Mouse (Mus musculus): ENCODE results near the gene Krt35. TPM values are rescaled to one million over a fixed set of nuclear protein-coding genes. Genes with fewer than 3 reads are reported as not detected.

Krt35 gene
- not detected in 2 replicates for polyA plus RNA-seq (2014; fragmentation: Nextera tagmentation; extraction: Ambion mirVana)

GRCm38 (mm10) chr11:100096141-100096540 lies at the start of gene Krt35:
TSS of gene Krt35 (minus strand) at chr11:100096241.
- DNase-seq (ENCODE audit: low spot score), result no peak
- no peak within 1 kb of the TSS for H3K9ac ChIP-seq (replicated peaks; ENCODE audit: low read length)
- WGBS, result 82% methylated on average over 9 of the region's 9 CpGs
- no peaks in the 10 kb centered on the region for H3K36me3 ChIP-seq (replicated peaks; ENCODE audit: control insufficient read depth, insufficient read depth, low read depth, low read length)
- no peaks in the 10 kb centered on the region for H3K27me3 ChIP-seq (ENCODE audit: control insufficient read depth, insufficient read depth, low read length)
- no peaks in the 10 kb centered on the region for H3K9me3 ChIP-seq (replicated peaks; ENCODE audit: control insufficient read depth, low read length)
- ATAC-seq (replicated peaks; ENCODE audit: insufficient number of reproducible peaks, low FRiP score, low TSS enrichment, low read depth), result no peak
- H3K4me2 ChIP-seq (ENCODE audit: low read depth, low read length), result no peak within 1 kb of the TSS
- no peak within 1 kb of the TSS for H3K27ac ChIP-seq (replicated peaks; ENCODE audit: low read depth, low read length)
- no peaks in the 10 kb centered on the region for H3K4me1 ChIP-seq (ENCODE audit: control insufficient read depth, insufficient read depth, low read length)
- no peak within 1 kb of the TSS for H3K4me3 ChIP-seq (ENCODE audit: low read depth, low read length)

- ATAC-seq (replicated peaks; ENCODE audit: insufficient number of reproducible peaks, low FRiP score, low TSS enrichment, low read depth) (no peak), DNase-seq (ENCODE audit: low spot score) (no peak)
- no peaks in the 10 kb centered on the region for H3K36me3 ChIP-seq (replicated peaks; ENCODE audit: control insufficient read depth, insufficient read depth, low read depth, low read length)
- peak overlapping the region; percentile 37 for H3K4me2 ChIP-seq (ENCODE audit: low read depth, low read length)
- no peaks in the 10 kb centered on the region; the same call in 1 of the 2 replicates for H3K4me1 ChIP-seq (ENCODE audit: control insufficient read depth, insufficient read depth, low read length)
- peaks cover 10% of the 10 kb centered on the region for H3K27me3 ChIP-seq (ENCODE audit: control insufficient read depth, insufficient read depth, low read length)
- no peaks in the 10 kb centered on the region for H3K9me3 ChIP-seq (replicated peaks; ENCODE audit: control insufficient read depth, low read length)
- peak overlapping the region; percentile 21 for H3K4me3 ChIP-seq (ENCODE audit: low read depth, low read length)
- H3K9ac ChIP-seq (replicated peaks; ENCODE audit: low read length), result no peak overlapping the region
- no peak overlapping the region for H3K27ac ChIP-seq (replicated peaks; ENCODE audit: low read depth, low read length)
- under 1% methylated on average over 20 of the region's 20 CpGs for WGBS
Observed at GRCm38 (mm10) chr11:100145104-100145503, 49.1 kb upstream of the Krt35 start.

GRCm38 (mm10) chr11:100140966-100141365 lies 44.9 kb upstream of the Krt35 start:
- peaks cover 10% of the 10 kb centered on the region for H3K27me3 ChIP-seq (ENCODE audit: control insufficient read depth, insufficient read depth, low read length)
- WGBS, result 89% methylated on average over 21 of the region's 21 CpGs
- no peaks in the 10 kb centered on the region for H3K36me3 ChIP-seq (replicated peaks; ENCODE audit: control insufficient read depth, insufficient read depth, low read depth, low read length)
- H3K27ac ChIP-seq (replicated peaks; ENCODE audit: low read depth, low read length), result no peak overlapping the region
- DNase-seq (ENCODE audit: low spot score), result no peak
- H3K9me3 ChIP-seq (replicated peaks; ENCODE audit: control insufficient read depth, low read length), result no peaks in the 10 kb centered on the region
- H3K4me2 ChIP-seq (ENCODE audit: low read depth, low read length), result no peak overlapping the region
- H3K4me3 ChIP-seq (ENCODE audit: low read depth, low read length), result no peak overlapping the region
- no peak for ATAC-seq (replicated peaks; ENCODE audit: insufficient number of reproducible peaks, low FRiP score, low TSS enrichment, low read depth)
- no peaks in the 10 kb centered on the region; the same call in 1 of the 2 replicates for H3K4me1 ChIP-seq (ENCODE audit: control insufficient read depth, insufficient read depth, low read length)
- no peak overlapping the region for H3K9ac ChIP-seq (replicated peaks; ENCODE audit: low read length)

GRCm38 (mm10) chr11:100139391-100139790 lies 43.4 kb upstream of the Krt35 start:
- H3K9me3 ChIP-seq (replicated peaks; ENCODE audit: control insufficient read depth, low read length), result no peaks in the 10 kb centered on the region
- DNase-seq (ENCODE audit: low spot score) (no peak), ATAC-seq (replicated peaks; ENCODE audit: insufficient number of reproducible peaks, low FRiP score, low TSS enrichment, low read depth) (no peak)
- no peak overlapping the region for H3K4me2 ChIP-seq (ENCODE audit: low read depth, low read length)
- no peak overlapping the region for H3K4me3 ChIP-seq (ENCODE audit: low read depth, low read length)
- H3K36me3 ChIP-seq (replicated peaks; ENCODE audit: control insufficient read depth, insufficient read depth, low read depth, low read length), result no peaks in the 10 kb centered on the region
- no peaks in the 10 kb centered on the region; the same call in 1 of the 2 replicates for H3K4me1 ChIP-seq (ENCODE audit: control insufficient read depth, insufficient read depth, low read length)
- 66% methylated on average over 2 of the region's 2 CpGs for WGBS
- no peak overlapping the region for H3K27ac ChIP-seq (replicated peaks; ENCODE audit: low read depth, low read length)
- H3K27me3 ChIP-seq (ENCODE audit: control insufficient read depth, insufficient read depth, low read length), result no peaks in the 10 kb centered on the region
- H3K9ac ChIP-seq (replicated peaks; ENCODE audit: low read length), result no peak overlapping the region

GRCm38 (mm10) chr11:100138809-100139208 lies 42.8 kb upstream of the Krt35 start:
- H3K27me3 ChIP-seq (ENCODE audit: control insufficient read depth, insufficient read depth, low read length), result no peaks in the 10 kb centered on the region
- H3K36me3 ChIP-seq (replicated peaks; ENCODE audit: control insufficient read depth, insufficient read depth, low read depth, low read length), result no peaks in the 10 kb centered on the region
- H3K4me1 ChIP-seq (ENCODE audit: control insufficient read depth, insufficient read depth, low read length), result no peaks in the 10 kb centered on the region; the same call in 1 of the 2 replicates
- no peak overlapping the region for H3K4me3 ChIP-seq (ENCODE audit: low read depth, low read length)
- WGBS, result 44% methylated on average over 7 of the region's 7 CpGs
- DNase-seq (ENCODE audit: low spot score), result no peak
- no peak overlapping the region for H3K27ac ChIP-seq (replicated peaks; ENCODE audit: low read depth, low read length)
- ATAC-seq (replicated peaks; ENCODE audit: insufficient number of reproducible peaks, low FRiP score, low TSS enrichment, low read depth), result no peak
- no peak overlapping the region for H3K4me2 ChIP-seq (ENCODE audit: low read depth, low read length)
- no peak overlapping the region for H3K9ac ChIP-seq (replicated peaks; ENCODE audit: low read length)
- no peaks in the 10 kb centered on the region for H3K9me3 ChIP-seq (replicated peaks; ENCODE audit: control insufficient read depth, low read length)

- ATAC-seq (replicated peaks; ENCODE audit: insufficient number of reproducible peaks, low FRiP score, low TSS enrichment, low read depth) (no peak), DNase-seq (ENCODE audit: low spot score) (no peak)
- WGBS, result 42% methylated on average over 5 of the region's 5 CpGs
- Histone ChIP-seq H3K4me1 (ENCODE audit: control insufficient read depth, insufficient read depth, low read length) (no peaks in the 10 kb centered on the region; the same call in 1 of the 2 replicates), H3K36me3 (replicated peaks; ENCODE audit: control insufficient read depth, insufficient read depth, low read depth, low read length) (no peaks in the 10 kb centered on the region), H3K4me3 (ENCODE audit: low read depth, low read length) (no peak overlapping the region), H3K9ac (replicated peaks; ENCODE audit: low read length) (no peak overlapping the region), H3K27ac (replicated peaks; ENCODE audit: low read depth, low read length) (no peak overlapping the region), H3K9me3 (replicated peaks; ENCODE audit: control insufficient read depth, low read length) (no peaks in the 10 kb centered on the region), H3K27me3 (ENCODE audit: control insufficient read depth, insufficient read depth, low read length) (no peaks in the 10 kb centered on the region), H3K4me2 (ENCODE audit: low read depth, low read length) (no peak overlapping the region)
Observed at GRCm38 (mm10) chr11:100137693-100138092, 41.7 kb upstream of the Krt35 start.

GRCm38 (mm10) chr11:100136559-100136958 lies 40.5 kb upstream of the Krt35 start:
- no peak overlapping the region for H3K27ac ChIP-seq (replicated peaks; ENCODE audit: low read depth, low read length)
- H3K9me3 ChIP-seq (replicated peaks; ENCODE audit: control insufficient read depth, low read length), result no peaks in the 10 kb centered on the region
- DNase-seq (ENCODE audit: low spot score) (no peak), ATAC-seq (replicated peaks; ENCODE audit: insufficient number of reproducible peaks, low FRiP score, low TSS enrichment, low read depth) (no peak)
- no peak overlapping the region for H3K4me3 ChIP-seq (ENCODE audit: low read depth, low read length)
- WGBS, result 52% methylated on average over 5 of the region's 5 CpGs
- H3K27me3 ChIP-seq (ENCODE audit: control insufficient read depth, insufficient read depth, low read length), result no peaks in the 10 kb centered on the region
- no peaks in the 10 kb centered on the region for H3K36me3 ChIP-seq (replicated peaks; ENCODE audit: control insufficient read depth, insufficient read depth, low read depth, low read length)
- H3K4me2 ChIP-seq (ENCODE audit: low read depth, low read length), result no peak overlapping the region
- H3K4me1 ChIP-seq (ENCODE audit: control insufficient read depth, insufficient read depth, low read length), result no peaks in the 10 kb centered on the region; the same call in 1 of the 2 replicates
- H3K9ac ChIP-seq (replicated peaks; ENCODE audit: low read length), result no peak overlapping the region

- Histone ChIP-seq H3K9ac (replicated peaks; ENCODE audit: low read length) (no peak within 1 kb of the TSS), H3K4me2 (ENCODE audit: low read depth, low read length) (no peak within 1 kb of the TSS), H3K4me3 (ENCODE audit: low read depth, low read length) (no peak within 1 kb of the TSS), H3K9me3 (replicated peaks; ENCODE audit: control insufficient read depth, low read length) (no peaks in the 10 kb centered on the region), H3K4me1 (ENCODE audit: control insufficient read depth, insufficient read depth, low read length) (no peaks in the 10 kb centered on the region; the same call in 1 of the 2 replicates), H3K27me3 (ENCODE audit: control insufficient read depth, insufficient read depth, low read length) (no peaks in the 10 kb centered on the region), H3K36me3 (replicated peaks; ENCODE audit: control insufficient read depth, insufficient read depth, low read depth, low read length) (no peaks in the 10 kb centered on the region), H3K27ac (replicated peaks; ENCODE audit: low read depth, low read length) (no peak within 1 kb of the TSS)
- WGBS, result 57% methylated on average over 7 of the region's 7 CpGs
- DNase-seq (ENCODE audit: low spot score) (no peak), ATAC-seq (replicated peaks; ENCODE audit: insufficient number of reproducible peaks, low FRiP score, low TSS enrichment, low read depth) (no peak)
Observed at GRCm38 (mm10) chr11:100135731-100136130, 39.7 kb upstream of the Krt35 start, which contains the start of gene Krt15. TSS of gene Krt15 (minus strand) at chr11:100135928.
